Mouse (Mus musculus) stomach, embryonic 14.5 days (tissue): ENCODE measurements around the gene 9930111J21Rik1. TPM values are rescaled to one million over a fixed set of nuclear protein-coding genes. Genes with fewer than 3 reads are reported as not detected.
"Not testable (repeated sequence)": the region's sequence is repeated elsewhere in the genome, so short reads cannot be mapped to it uniquely, and the experiment has no call there.

Experiments used
- ATAC-seq: fragments of 200-750 bp; cut with Nextera tagmentation; 2 replicates; pipeline ENCODE4 v1.8.0; 2017; ENCODE audit warnings: low read depth, moderate TSS enrichment; ENCODE audit not compliant: insufficient number of reproducible peaks, insufficient read depth, low FRiP score
- H3K27ac ChIP-seq: fragments of 300-500 bp; sonication (generic); 2 replicates; pipeline ENCODE4 v1.5.1; 2014; ENCODE audit warnings: mild to moderate bottlenecking, low read length, moderate library complexity, mixed read lengths
- H3K27me3 ChIP-seq: fragments of 300-500 bp; sonication (generic); 2 replicates; pipeline ENCODE4 v1.6.1; 2014; ENCODE audit warnings: low read length, control low read depth, mixed read lengths; ENCODE audit not compliant: control insufficient read depth, insufficient read depth
- H3K36me3 ChIP-seq: fragments of 300-500 bp; sonication (generic); 2 replicates; pipeline ENCODE4 v1.6.1; 2014; ENCODE audit warnings: mild to moderate bottlenecking, control low read depth, low read length, moderate library complexity, mixed read lengths; ENCODE audit not compliant: control insufficient read depth, insufficient read depth
- H3K4me1 ChIP-seq: fragments of 300-500 bp; sonication (generic); 2 replicates; pipeline ENCODE4 v1.6.1; 2014; ENCODE audit warnings: low read length, control low read depth, mixed read lengths; ENCODE audit not compliant: control insufficient read depth, insufficient read depth
- H3K4me2 ChIP-seq: fragments of 300-500 bp; sonication (generic); replicated peaks from 2 replicates; pipeline ENCODE4 v1.6.1; 2014; ENCODE audit warnings: low read depth, low read length, control low read depth
- H3K4me3 ChIP-seq: fragments of 300-500 bp; sonication (generic); 2 replicates; pipeline ENCODE4 v1.5.1; 2014; ENCODE audit warnings: low read depth, low read length, control low read depth
- H3K9ac ChIP-seq: fragments of 300-500 bp; sonication (generic); replicated peaks from 2 replicates; pipeline ENCODE4 v1.6.1; 2014; ENCODE audit warnings: low read depth, mild to moderate bottlenecking, control low read depth, low read length, moderate library complexity, mixed read lengths
- H3K9me3 ChIP-seq: fragments of 300-500 bp; sonication (generic); 2 replicates; pipeline ENCODE4 v1.6.1; 2016; ENCODE audit warnings: low read depth, low read length, control low read depth; ENCODE audit not compliant: control insufficient read depth
- WGBS: fragments of 180-500 bp; shearing (Covaris S2); extraction: QIAGEN DNeasy Blood & Tissue Kit; methylation state at CpG from one replicate; pipeline ENCODE4 v1.1.7; 2014; 5-methylcytosine and 5-hydroxymethylcytosine counted together
- polyA plus RNA-seq: library from polyadenylated mRNA; unstranded; fragments of >200 nt; fragmentation: Nextera tagmentation; extraction: Ambion mirVana; gene quantifications from 2 replicates; pipeline ENCODE4 v1.2.1, GENCODE M21; 2014

Gene 9930111J21Rik1
- polyA plus RNA-seq, 1 experiment from 2014 or later: 0.67 TPM

DNA sequence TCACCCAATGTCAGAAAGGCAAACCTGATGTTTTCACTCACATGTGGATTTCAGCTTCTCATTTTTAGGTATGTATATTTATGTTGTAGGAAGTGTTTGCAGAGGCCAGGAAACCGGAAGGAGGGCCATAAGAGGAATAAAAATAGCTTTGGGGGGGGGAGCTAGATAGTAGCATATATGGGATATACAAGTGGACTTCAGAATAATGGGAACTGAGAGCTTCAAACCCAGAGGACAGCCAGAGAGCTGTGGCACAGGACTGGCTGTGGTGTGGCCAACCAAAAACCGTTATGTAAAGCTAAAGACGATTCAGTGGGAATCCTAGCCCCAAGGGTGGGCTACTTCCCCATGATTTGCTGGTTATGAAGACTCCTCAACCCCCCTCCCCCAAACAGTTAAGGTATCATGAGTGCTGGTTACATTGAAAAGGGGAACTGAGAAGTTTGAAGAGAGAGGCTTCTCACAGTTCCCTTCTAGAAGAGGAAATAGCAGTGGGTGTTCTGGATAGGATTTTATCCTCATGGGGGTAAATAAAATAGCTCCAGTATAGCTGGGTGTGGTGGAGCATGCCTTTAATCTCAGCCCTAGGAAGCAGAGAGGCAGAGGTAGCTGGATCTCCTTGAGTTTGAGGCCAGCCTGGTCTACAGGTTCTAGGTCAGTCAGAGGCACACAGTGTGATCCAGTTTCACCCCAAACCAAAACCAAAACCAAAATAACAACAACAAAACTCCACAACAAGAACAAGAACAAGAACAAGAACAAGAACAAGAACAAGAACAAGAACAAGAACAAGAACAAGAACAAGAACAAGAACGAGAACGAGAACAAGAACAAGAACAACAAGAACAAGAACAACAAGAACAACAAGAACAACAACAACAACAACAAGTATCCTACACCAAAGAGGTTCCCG, 78.3 kb downstream of the 9930111J21Rik1 start:
- 77% methylated on average over 6 of the region's 6 CpGs for WGBS
- H3K4me1 ChIP-seq, H3K4me3 ChIP-seq, H3K9ac ChIP-seq, ATAC-seq, H3K27ac ChIP-seq, H3K9me3 ChIP-seq, H3K36me3 ChIP-seq, H3K4me2 ChIP-seq, H3K27me3 ChIP-seq: not testable (repeated sequence)

GRCm38 (mm10) chr11:48898812-48899431, 80.3 kb downstream of the 9930111J21Rik1 start:
- Histone ChIP-seq H3K4me1 (no peaks in the 10 kb centered on the region), H3K9ac (no peak overlapping the region), H3K4me3 (no peak overlapping the region), H3K27me3 (no peaks in the 10 kb centered on the region), H3K27ac (no peak overlapping the region), H3K4me2 (no peak overlapping the region), H3K9me3 (no peaks in the 10 kb centered on the region), H3K36me3 (no peaks in the 10 kb centered on the region)
- 75% methylated on average over 2 of the region's 2 CpGs for WGBS
- no peak for ATAC-seq

Other genes with a start within 250 kb of the 9930111J21Rik1 start
- 984 TPM in 2 replicates for gene Rack1, start 179.1 kb downstream of the 9930111J21Rik1 start, polyA plus RNA-seq
- 5.8 and 6.2 TPM in 2 replicates for gene Trim41, start 162.0 kb downstream of the 9930111J21Rik1 start, polyA plus RNA-seq
- gene Trim7, start 153.3 kb downstream of the 9930111J21Rik1 start, polyA plus RNA-seq: 1.4 and 2.1 TPM in 2 replicates
- 4.5 and 4.9 TPM in 2 replicates for gene Gm12184, start 152.7 kb downstream of the 9930111J21Rik1 start, polyA plus RNA-seq
- gene Irgm1, start 107.7 kb downstream of the 9930111J21Rik1 start, polyA plus RNA-seq: 12.9 and 13.2 TPM in 2 replicates
- gene Gm5431, start 77.2 kb downstream of the 9930111J21Rik1 start, polyA plus RNA-seq: 0.12 and 0.28 TPM in 2 replicates
- 3.8 TPM in 2 replicates for gene Psme2b, start 33.2 kb downstream of the 9930111J21Rik1 start, polyA plus RNA-seq
- gene Olfr56, start 509 bp downstream of the 9930111J21Rik1 start, polyA plus RNA-seq: 0.21 TPM in 1 of 2 replicates, not detected in the other
- not detected in 2 replicates for gene Gm12185, start 12.8 kb upstream of the 9930111J21Rik1 start, polyA plus RNA-seq
- gene Tgtp1, start 14.8 kb upstream of the 9930111J21Rik1 start, polyA plus RNA-seq: 1.0 and 1.4 TPM in 2 replicates
- gene 9930111J21Rik2, start 71.8 kb upstream of the 9930111J21Rik1 start, polyA plus RNA-seq: 0.81 and 1.2 TPM in 2 replicates
- 0.10 TPM in 1 of 2 replicates, not detected in the other for gene Tgtp2, start 84.8 kb upstream of the 9930111J21Rik1 start, polyA plus RNA-seq
- gene Ifi47, start 97.2 kb upstream of the 9930111J21Rik1 start, polyA plus RNA-seq: 1.6 and 2.2 TPM in 2 replicates
- gene Olfr1396, start 135.5 kb upstream of the 9930111J21Rik1 start, polyA plus RNA-seq: 0.08 TPM in 1 of 2 replicates, not detected in the other
- gene Olfr1395, start 162.9 kb upstream of the 9930111J21Rik1 start, polyA plus RNA-seq: not detected in 2 replicates
- gene Olfr1394, start 175.0 kb upstream of the 9930111J21Rik1 start, polyA plus RNA-seq: not detected in 2 replicates
- 2.4 TPM in 2 replicates for gene Btnl9, start 207.8 kb upstream of the 9930111J21Rik1 start, polyA plus RNA-seq
- 42.1 and 47.6 TPM in 2 replicates for gene Zfp62, start 223.9 kb upstream of the 9930111J21Rik1 start, polyA plus RNA-seq